Mouse (Mus musculus): ENCODE results near the gene Arvcf.

The Arvcf gene

DNA sequence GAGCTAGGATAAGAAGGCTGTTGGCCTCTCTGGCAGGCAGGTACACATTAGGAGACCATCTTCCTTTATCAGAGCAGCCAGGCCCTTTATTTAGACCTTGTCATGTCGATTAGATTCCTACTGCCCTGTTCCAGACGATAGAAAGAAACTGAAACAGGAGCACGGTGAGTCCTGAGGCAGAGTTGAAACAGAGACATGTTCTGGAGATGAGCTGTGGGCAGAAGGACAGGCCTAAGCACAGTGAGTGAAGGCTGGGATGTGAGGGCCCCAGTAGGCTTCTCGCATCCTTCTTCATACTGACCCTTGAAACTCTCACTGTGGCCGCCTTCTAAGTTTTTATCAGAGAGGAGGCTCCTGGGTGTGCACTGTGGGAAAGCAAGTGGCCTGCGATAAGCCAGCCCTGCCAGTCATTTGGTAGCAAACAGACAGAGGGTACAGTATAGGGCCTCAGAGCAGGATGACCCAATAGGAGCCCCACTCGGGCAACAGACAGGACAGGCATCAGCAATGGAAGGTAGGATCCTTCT is 80.6 kb downstream of the Arvcf start:
- DNase-seq (ENCODE audit: low spot score in 2 of 2), result no peak

DNA sequence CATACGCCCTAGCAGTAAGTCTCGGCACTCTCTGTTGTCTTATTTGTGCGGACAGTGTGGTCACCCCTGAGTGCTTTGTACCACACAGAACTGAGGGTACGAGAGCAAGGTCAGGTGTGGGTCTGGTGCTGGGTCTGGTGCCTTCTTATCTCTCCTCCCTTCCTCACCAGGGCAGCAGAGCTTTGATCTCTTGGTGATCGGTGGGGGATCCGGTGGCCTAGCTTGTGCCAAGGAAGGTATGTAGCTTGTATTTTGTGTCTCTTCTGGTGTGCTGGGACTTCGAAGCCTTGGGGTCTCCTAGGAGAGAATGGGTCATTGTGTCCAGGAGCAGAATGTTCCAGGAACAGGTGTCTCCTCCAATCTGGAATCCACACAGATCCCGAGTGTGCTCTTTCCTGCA is 81.7 kb downstream of the Arvcf start:
- DNase-seq (ENCODE audit: low spot score in 2 of 2), result no peak

DNA sequence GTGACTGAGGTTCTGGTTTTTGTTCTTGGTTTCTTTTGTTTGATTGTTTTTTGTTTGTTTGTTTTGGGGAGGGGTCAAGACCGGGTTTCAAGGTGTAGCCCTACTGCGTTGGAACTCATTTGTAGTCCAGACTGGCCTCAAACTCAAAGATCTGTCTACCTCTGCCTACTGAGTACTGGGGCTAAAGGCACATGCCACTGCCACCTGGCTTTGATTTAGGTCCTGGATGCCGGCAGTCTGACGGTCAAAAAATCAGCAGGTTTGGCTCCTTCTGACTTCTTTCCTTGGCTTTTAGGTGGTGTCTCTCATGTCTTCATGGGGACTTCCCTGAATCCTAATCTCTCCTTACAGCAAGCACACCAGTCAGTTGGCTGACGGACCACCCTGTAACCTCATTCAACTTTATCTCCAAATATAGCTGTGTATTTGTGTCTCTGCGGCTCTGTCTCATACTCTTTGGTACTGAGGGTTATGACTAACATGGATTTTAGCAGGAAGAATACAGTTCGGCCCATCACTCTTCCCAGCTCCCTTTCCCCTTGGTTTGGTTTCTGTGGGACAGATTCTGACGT is 82.7 kb downstream of the Arvcf start:
- no peak for DNase-seq (ENCODE audit: low spot score in 2 of 2)

DNA sequence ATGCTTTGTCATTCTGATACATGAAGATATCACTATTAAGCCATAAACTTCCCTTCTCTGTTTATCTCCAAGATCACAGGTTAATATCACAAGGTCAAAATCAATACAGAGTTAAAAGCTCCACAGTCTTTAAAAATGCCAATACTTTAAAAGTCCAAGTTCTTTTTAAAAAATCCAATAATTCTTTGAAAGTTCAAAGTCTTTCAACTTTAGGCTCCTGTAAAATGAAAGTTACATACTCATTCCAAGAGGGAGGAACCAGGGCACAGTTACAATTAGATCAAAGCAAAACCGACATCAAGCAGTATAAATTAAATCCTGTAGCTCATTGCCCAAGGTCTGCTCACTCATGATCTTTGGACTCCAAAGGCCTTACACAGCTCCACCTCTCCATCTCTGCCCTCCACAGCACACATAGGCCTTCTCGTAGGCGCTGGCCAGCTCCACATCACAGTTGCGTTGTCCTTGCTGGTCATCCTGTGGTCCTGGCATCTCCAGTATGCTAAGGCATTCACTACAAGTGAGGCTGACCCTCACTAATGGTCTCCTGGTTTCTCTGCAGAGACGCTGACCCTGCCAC is 85.4 kb downstream of the Arvcf start:
- DNase-seq (ENCODE audit: low spot score in 2 of 2), result no peak

DNA sequence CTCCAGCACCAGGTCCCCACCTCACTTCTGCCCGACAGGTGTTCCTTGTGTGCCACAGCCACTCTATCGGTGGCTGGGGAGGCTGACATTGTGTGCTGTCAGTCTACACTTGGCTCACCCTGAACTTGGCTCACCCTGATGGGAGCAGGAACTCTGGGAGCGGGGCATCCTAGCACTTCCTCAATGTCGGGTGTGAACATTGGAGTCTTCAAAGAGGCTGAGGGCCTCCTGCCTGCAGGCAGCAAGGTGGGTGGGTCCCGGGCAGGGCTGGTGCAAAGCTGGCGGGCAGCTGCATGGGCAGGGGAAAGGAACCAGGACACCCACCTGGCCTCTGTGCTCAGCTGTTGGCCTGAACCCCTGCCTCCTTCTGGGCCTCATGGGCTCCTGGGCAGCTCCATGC is 88.1 kb downstream of the Arvcf start:
- DNase-seq (ENCODE audit: low spot score in 2 of 2), result no peak

DNA sequence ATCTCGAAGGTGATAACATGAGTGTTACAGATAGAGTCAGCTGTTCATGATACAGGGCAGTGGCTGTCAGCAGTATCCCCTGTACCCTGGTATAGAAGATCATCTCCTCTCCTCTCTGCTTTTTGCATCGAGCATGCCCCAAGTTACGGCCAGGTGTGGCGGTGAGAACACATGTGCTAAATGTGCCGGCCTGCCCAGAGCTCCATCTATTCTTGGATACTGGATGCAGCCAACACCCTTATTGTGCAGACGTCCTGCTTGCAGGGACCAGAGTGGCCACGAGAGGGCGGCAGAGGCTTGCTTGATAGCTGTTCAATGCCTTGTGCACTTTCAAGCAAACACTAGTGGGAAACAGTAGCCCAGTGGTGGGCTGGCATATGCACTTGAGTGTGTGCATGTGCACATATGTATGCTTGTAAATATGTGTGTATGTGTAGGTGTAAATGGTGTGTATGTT is 95.4 kb downstream of the Arvcf start:
- DNase-seq (ENCODE audit: low spot score in 2 of 2), result peak; percentile 84 to 96

DNA sequence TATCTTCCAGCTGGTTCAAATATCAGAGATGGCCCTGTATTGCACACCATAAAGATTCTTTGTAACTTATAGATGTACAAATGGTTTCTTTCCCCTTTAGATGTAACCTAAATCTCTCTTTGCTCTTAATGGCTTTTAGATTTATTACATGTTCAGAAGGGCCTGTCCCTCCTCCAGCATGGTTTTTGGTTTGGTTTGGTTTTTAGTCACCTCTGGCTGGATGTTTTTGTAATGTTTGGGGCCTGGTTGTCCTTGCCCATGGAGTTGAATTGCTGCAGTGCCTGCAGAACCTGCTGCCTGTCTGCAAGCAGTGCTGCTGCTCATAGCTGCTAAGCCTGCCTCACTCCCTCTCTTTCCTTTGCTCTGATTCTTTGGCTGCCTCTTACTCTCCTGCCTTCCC is 99.3 kb downstream of the Arvcf start:
- DNase-seq (ENCODE audit: low spot score in 2 of 2), result no peak

DNA sequence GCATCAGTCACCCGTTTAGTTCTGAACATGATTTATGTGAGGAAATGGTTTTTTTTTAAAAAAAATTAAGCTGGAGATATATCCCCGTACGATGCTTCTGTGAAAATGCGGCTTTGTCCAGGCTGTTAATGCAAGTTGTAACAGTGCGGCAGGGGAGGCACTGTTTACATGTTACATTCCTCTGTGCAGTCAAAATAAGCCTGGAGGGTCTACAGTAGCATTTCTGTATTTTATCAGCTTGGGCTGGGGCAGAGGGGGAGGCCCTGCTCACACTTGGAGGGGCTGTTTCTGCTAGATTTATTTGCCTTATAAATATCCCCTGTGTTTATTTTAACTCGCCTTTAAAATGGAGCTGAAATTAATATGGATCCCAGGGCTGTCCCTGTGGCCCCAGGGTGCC is 100.1 kb downstream of the Arvcf start:
- DNase-seq (ENCODE audit: low spot score in 2 of 2), result no peak

DNA sequence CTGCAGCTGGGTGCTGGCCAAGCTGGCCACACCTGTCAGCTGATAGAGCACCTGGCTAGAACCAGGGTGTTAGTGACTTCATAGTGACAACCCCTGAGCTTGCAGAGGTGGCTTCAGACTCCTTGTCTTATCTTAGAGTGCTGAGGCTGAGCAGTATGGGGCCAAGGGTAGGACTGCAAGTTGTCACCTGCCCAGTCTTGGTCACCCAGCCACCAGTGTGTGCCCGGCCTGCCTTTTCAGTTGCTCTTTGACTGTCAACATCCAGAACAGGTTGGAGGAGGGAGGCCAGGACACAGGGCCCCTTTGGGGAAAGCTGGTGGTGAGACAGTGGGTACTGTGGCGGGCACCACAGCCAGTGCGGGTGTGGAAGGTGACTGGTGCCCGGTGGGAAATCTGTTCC is 101.0 kb downstream of the Arvcf start:
- DNase-seq (ENCODE audit: low spot score in 2 of 2), result no peak

DNA sequence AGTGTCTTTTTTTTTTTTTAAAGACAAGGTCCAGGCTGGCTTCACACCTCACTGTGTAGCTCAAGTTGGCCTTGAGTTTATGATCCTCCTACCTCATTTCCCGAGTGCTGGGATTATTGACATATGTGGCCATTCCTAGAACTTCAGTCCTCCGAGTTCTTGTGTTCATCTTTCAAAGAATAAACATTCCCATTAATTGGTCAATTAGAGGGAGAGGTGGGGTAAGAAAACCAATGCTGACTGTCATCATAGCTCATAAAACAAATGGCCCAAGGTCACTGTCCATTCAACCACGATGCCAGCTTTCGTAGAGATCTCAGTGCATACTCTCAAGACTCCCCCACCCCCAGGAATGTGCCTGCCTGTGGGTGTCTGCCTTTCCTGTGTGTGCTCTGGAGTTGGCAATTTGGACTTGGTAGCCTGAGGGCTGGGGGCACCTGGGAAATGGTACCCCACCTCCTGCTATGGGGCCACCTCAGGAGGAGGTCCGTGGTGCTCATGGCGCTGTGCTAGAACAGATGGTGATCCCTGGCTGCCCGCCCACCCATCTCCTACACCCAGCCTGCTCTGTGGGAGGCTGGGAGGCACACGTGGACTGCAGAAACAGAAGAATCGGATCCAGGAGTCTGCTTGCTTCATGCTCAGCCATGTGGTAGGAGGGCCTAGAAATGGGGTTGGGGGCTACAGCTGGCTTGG is 103.7 kb downstream of the Arvcf start:
- peak in 1 of 2 experiments; percentile 34 for DNase-seq (ENCODE audit: low spot score in 2 of 2)

DNA sequence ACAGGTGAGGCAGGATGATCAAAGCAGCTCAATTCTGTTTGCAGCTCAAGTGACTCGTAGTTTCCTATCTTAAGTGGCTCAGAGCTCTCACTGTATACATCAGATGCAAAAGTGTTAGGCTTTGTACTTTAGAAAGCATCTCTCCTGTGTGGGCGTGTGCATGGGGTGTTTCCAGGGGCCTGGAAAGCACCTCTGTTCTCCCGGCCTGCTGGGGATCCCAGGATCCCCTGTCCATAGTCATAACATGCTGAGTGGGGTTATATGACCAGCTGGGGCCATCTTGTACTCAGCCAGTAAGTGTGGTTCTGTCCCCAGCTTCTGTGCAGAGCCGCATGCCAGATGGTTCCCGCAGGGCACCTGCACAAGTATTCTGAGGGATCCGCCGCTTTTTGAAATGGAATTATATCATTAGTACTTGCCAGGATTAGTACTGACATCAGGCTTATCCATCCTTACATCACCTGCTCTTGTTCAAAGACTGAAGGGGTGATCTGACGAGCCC is 104.4 kb downstream of the Arvcf start:
- DNase-seq (ENCODE audit: low spot score in 2 of 2), result no peak

DNA sequence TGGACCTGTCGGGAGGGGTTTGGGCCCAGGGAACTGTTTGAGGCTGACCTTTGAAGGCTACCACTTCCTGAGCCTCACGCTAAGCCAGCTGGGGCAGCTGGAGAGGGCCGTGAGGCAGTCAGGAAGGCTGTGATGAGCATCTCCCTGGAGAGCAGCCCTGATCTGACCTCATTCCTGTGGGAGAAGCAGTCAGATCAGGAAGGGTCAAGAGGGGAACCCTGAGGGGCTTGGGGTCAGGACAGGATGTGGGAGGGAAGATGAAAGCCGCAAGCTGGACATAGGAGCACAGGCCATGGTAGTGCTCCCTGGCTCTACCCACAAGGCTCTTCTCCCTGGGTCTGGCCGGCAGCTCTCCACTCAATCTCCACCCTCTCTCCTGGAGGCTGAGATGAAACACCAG is 105.9 kb downstream of the Arvcf start:
- no peak for DNase-seq (ENCODE audit: low spot score in 2 of 2)

DNA sequence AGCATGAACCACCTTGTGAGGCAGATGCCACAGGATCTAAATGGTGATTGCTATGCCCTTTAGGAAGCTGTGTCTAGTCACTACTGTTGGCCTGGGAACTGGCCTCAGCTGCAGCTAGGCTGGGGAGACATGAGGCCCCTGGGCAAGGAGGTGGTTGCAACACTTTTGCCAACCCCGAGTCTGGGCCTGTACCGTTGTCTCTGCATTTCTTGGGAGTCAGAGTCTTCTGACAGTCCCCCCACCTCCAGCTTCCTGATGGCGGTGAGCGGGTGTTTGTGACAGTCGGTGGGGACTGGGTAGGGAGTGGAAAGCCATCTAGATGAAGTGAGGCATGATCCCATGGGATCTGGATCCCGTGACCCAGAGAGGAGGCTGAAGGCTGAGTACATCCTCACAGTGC is 107.4 kb downstream of the Arvcf start:
- no peak for DNase-seq (ENCODE audit: low spot score in 2 of 2)
